Mouse (Mus musculus): ENCODE measurements around the gene Cryba4.

DNA sequence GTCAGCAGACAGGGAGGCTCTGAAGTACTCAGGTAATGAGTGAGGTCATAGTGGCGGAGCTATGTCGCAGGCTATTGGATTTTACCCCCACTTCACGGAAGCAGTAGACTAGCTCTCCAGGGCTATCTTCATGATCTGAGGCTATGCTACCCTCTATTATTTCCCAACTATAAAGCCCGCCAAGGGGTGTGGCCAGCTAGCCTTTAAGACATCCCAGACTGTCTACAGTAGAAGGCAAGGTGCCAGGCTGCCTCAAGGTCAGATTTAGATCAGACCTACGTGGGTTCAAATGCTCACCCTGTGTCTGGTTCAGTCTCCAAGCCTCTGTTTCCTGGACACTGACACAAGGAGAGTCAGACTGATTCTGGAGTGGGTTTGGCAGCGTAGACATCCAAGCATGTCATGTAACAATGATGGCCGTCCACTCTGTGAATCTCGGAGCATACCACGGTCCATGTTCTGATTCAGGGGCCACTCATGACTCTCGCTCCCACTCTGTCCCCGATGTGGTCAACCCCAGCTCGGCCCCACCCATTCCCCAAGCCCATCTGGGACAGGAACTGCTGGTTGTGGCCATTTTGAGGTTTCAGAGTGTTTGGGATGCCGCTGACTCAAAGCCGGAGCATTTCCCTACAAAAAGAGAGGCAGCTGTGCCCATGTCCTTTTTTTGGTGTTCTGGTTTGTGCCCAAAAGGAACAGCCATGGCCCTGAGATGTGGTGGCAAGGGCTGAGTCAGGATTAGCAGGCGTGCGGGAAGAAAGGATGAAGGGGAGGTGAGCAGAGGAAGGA is 7.7 kb upstream of the Cryba4 start:
- no peak for TF ChIP-seq GATA1 (IDR thresholded peaks at IDR 0.05; ENCODE audit: borderline replicate concordance, low read length)
- TF ChIP-seq FLI1 (IDR thresholded peaks at IDR 0.05; ENCODE audit: low read length) = no peak
